Mouse (Mus musculus): ENCODE measurements around the gene Pex11b.
"Not testable (repeated sequence)": the region's sequence is repeated elsewhere in the genome, so short reads cannot be mapped to it uniquely, and the experiment has no call there.

The Pex11b gene

DNA sequence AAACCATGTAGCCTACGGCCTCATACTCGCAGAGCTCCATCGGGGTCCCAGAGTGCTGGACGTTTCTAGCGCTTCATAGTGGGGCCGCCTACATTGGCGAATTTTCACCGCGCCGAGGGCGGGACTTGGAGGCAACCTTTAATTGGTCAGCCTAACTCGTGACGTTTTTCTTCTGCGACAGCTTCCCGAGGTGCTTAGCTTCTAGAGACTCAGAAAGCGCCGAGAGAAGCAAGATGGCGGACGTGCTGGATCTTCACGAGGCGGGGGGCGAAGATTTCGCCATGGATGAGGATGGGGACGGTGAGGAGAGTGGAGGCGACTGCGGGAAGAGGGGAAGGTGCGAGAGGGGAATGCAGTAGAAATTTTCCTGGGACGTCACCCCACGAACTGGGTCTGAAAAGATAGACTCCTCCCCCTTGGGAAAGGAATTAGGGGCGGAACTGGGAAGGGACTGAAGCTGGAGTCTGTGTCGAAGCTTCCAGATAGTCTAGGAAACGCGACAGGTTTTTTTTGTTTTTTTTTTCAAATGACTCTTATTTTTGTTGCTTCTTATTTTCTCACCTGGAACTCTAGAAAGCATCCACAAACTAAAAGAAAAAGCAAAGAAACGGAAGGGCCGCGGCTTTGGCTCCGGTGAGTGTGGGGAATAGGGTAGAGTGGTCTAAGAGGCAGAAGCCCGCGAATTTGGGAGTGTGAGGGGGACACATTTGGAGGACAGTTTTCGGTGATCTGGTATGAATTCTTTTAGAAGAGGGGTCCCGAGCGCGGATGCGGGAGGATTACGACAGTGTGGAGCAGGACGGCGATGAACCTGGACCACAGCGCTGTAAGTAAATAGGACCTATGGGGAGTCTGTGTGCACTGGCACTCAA, 5.2 kb upstream of the Pex11b start, which contains the start of gene Rbm8a:
Rbm8a (plus strand) TSS at position 205 of the 872 bp plus-strand sequence.
- peak; percentile 98 for DNase-seq

DNA sequence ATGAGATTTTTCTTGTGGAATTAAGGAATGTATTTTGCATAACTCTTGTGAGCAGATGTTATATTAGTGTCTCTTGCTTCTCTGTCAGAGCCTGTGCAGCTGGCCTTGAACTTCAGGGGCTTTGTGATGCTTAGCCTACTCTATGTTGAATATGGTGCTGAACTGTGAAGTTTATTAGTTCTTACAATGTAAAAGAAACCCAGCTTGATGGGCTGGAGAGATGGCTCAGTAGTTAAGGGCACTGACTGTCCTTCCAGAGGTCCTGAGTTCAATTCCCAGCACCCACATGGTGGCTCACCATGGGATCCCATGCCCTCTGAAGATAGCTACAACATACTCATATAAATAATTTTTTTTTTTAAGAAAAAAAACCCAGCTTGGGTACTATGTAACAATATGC, 3.1 kb upstream of the Pex11b start:
- no peak for DNase-seq

GRCm38 (mm10) chr3:96634015-96634414, 1.2 kb upstream of the Pex11b start:
- DNase-seq = no peak

DNA sequence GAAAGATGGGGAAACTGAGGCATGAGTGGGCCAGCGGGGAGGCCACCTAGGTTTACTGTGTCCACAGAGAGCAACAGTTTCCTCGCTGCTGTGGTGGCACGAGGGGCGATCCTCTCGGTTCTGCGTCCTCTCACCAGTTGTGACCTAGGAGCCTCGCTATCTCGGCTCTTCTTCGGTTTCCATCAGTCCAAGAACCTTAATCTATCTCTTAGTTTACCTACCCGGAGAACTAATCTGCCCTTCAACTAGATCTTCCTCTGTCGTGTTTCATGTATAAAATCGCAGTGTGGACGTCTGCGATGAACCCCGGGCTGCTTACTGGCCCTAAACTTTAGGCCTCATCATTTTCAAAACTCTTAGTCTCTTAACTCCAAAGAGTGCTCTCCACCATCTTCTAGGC, 730 bp downstream of the Pex11b start:
- DNase-seq = no peak

- DNase-seq = peak; percentile 7
Measured at GRCm38 (mm10) chr3:96636448-96636847, 1.3 kb downstream of the Pex11b start.

DNA sequence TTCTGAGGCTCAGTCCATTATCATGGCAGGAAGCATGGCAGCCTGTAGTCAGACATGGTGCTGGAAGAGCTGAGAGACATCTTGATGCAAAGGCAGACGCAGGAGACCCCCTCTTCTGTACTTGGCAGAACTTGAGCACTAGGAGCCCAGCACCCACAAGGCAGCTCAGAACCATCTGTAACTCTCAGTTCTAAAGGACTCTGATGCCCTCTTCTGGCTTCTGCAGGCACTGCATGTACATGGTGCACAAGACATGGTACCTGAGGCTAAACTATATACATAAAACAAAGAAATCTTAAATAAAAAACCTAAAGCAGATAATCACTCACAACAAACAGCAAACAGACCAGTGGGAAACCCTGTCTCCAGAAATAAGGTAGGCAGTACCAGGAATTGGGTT, 4.0 kb downstream of the Pex11b start:
- DNase-seq = peak; percentile 69

GRCm38 (mm10) chr3:96645018-96645649, 10.0 kb downstream of the Pex11b start, which contains the start of gene Itga10:
Gene Itga10 (plus strand): TSS chr3:96645584.
- DNase-seq = peak; percentile 52

DNA sequence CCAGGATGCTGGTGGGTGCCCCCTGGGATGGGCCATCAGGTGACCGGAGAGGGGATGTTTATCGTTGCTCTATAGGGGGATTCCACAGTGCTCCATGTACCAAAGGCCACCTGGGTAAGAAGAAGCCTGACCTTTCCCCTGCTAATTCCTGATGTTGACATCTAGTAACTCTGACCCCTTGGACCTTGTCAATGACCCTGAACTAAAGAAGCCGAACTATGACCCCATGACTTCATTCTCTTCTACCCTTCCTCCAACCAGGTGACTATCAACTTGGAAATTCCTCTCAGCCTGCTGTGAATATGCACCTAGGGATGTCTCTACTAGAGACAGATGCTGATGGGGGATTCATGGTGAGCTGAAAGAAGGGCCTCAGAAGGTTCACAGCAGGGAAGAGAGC, 12.2 kb downstream of the Pex11b start:
- no peak for DNase-seq

DNA sequence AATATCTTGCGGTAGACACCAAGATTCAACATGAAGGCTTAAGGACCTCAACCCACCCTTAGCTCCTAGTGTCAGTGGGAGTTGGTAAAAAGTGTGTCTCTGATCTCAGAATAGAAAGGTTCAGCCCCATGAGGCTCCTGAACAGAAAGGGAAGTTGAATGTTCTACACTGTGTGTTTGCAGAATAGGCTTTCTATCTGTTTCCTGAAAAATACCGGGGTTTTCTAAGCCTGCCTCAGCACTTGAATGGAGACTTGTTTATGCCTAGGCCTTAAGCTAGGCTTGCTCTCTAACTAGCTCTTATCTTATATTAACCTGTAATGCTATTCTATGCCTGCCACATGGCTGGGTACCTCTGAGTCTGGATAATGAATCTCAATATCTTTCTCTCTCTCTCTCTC, 25.7 kb downstream of the Pex11b start:
- no peak for DNase-seq

- no peak for DNase-seq
Measured at GRCm38 (mm10) chr3:96662731-96663316, 27.6 kb downstream of the Pex11b start.

DNA sequence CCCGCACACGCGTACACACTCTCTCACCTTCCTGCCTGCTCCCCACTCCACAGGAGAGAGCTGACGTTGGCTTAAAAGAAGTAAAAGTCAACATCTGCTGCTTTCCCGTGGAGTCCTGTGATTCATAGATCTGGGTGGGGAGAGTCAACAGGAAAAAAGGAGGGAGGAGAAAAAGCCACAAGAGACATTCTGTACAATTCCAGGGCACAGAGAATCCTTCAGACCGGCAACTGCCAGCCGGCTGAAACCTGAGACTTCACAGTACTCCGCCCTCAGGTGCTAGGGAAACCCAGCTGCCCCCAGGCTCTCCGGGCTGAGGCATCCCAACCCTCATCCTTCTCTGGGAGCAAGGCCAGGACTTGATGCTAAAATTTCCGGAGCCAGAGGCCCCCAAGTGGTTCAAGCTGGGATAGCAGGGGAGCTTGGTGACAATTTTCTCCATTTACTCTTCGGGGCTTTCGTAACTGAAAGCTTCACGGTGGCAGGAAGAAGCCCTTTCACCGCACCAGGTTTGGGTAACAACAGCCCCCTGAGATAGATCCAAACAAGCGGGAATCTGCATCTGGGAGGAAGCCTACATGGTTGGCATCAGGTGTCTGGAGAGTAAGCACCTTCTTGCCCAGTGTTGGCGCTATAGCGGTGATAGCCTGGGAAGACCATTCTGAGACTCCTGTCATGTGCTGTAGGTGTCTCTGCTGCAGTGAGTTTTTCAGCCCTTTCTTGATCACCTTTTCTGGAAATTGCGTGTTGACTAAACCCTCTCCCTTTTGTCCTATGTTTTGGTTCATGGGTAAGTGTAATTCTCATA, 28.5 kb downstream of the Pex11b start:
- peak; percentile 86 for DNase-seq

GRCm38 (mm10) chr3:96665732-96666363, 30.7 kb downstream of the Pex11b start:
- not testable (repeated sequence) for DNase-seq

- DNase-seq = peak; percentile 20
Measured at GRCm38 (mm10) chr3:96666916-96667315, 31.7 kb downstream of the Pex11b start.

GRCm38 (mm10) chr3:96667316-96667715, 32.1 kb downstream of the Pex11b start:
- DNase-seq = peak; percentile 24

DNA sequence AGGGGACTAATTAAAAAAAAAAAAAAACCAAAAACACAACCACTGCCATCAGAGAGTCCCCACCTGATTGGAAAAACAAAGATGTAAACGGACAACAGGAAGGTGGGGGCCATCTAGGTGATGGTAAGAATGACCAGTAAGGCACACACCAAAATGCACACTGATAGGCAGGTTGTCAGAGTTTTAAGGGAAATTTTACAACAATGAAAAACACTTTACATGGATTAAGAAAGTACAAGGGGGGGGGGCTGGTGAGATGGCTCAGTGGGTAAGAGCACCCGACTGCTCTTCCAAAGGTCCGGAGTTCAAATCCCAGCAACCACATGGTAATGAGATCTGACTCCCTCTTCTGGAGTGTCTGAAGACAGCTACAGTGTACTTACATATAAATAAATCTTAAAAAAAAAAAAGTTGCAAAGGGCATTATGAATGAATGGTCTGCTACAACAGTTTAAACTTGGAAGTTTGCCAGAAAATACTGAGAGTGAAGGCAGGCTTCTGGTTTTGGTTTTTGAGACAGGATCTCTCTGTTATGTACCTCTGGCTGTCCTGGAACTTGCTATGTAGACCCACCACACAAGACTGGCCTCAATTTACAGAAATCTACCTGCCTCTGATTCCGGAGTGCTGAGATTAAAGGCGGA, 33.4 kb downstream of the Pex11b start:
- no peak for DNase-seq

- peak; percentile 87 for DNase-seq
Measured at GRCm38 (mm10) chr3:96669727-96670468, 34.7 kb downstream of the Pex11b start, which contains the start of gene Ankrd35. Gene Ankrd35 (plus strand): TSS chr3:96670131.

- no peak for DNase-seq
Measured at GRCm38 (mm10) chr3:96671519-96671918, 36.3 kb downstream of the Pex11b start.

- no peak for DNase-seq
Measured at GRCm38 (mm10) chr3:96673514-96673913, 38.3 kb downstream of the Pex11b start.

DNA sequence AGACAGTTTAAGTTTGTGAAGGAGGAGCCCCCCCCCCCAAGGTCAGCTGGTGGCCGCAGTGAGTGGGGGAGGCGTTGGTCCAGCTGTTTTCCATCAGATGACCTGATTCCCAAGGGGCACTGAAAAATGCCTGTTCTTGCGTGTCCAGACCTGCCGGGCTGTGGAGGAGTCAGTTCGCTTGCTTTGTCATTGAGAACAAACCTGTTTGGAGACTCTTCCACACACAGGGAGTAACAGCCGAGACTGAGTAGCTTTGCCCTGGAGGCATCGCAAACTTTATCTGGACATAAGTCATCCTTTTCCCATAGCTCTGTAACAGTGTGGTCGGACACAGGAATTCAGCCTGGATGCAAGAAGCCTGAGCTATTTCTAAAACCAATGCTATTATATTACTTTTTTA, 39.3 kb downstream of the Pex11b start:
- no peak for DNase-seq

GRCm38 (mm10) chr3:96675171-96675570, 40.0 kb downstream of the Pex11b start:
- DNase-seq = no peak

DNA sequence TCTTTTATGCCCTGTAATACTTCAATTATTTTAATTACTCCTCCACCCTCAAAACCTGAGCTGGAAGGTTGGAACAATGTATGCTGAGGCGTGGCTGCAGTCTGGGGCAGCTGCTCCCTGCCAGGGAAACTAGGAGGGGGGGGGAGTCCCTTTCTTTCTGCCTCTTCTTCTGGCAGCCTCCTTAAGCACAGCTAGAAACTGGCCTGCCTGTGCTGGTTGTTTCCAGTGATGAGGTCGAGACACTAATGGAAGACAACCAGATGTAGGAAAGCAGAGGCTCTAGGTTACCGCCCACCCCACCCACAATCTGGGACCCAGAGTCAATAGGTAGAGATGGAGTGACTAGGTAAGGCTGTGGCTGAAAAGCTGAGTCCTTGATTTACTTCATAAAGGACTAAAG, 40.5 kb downstream of the Pex11b start:
- no peak for DNase-seq

Data from kidney, postnatal 14 days (tissue).